Mouse (Mus musculus) heart, embryonic 11.5 days (tissue): ENCODE measurements around the gene Mdm2. TPM values are rescaled to one million over a fixed set of nuclear protein-coding genes. Genes with fewer than 3 reads are reported as not detected.

Source experiments
- ATAC-seq: fragments of 200-750 bp; cut with Nextera tagmentation; replicated peaks from 2 replicates; pipeline ENCODE4 v1.8.0; 2017; ENCODE audit warnings: moderate library complexity; ENCODE audit not compliant: insufficient number of reproducible peaks, low FRiP score, low TSS enrichment
- H3K27ac ChIP-seq: fragments of 300-500 bp; sonication (generic); 2 replicates; pipeline ENCODE4 v1.5.1; 2014; ENCODE audit warnings: mild to moderate bottlenecking, low read depth, low read length
- H3K27me3 ChIP-seq: fragments of 300-500 bp; sonication (generic); 2 replicates; pipeline ENCODE4 v1.6.1; 2014; ENCODE audit warnings: mild to moderate bottlenecking, low read length, mixed read lengths; ENCODE audit not compliant: control insufficient read depth, insufficient read depth
- H3K36me3 ChIP-seq: fragments of 300-500 bp; sonication (generic); 2 replicates; pipeline ENCODE4 v1.6.1; 2014; ENCODE audit warnings: mild to moderate bottlenecking, low read length, moderate library complexity, mixed read lengths; ENCODE audit not compliant: control insufficient read depth, insufficient read depth
- H3K4me1 ChIP-seq: fragments of 300-500 bp; sonication (generic); 2 replicates; pipeline ENCODE4 v1.6.1; 2014; ENCODE audit warnings: low read length; ENCODE audit not compliant: control insufficient read depth, insufficient read depth
- H3K4me2 ChIP-seq: fragments of 300-500 bp; sonication (generic); 2 replicates; pipeline ENCODE4 v1.6.1; 2014; ENCODE audit warnings: mild to moderate bottlenecking, moderate library complexity
- H3K4me3 ChIP-seq: fragments of 300-500 bp; sonication (generic); 2 replicates; pipeline ENCODE4 v1.5.1; 2014; ENCODE audit warnings: low read depth, low read length
- H3K9ac ChIP-seq: fragments of 300-500 bp; sonication (generic); 2 replicates; pipeline ENCODE4 v1.6.1; 2014; ENCODE audit warnings: mild to moderate bottlenecking, low read depth, low read length, moderate library complexity
- H3K9me3 ChIP-seq: fragments of 300-500 bp; sonication (generic); replicated peaks from 2 replicates; pipeline ENCODE4 v1.6.1; 2016; ENCODE audit warnings: low read length; ENCODE audit not compliant: control insufficient read depth
- WGBS: fragments of 180-500 bp; shearing (Covaris S2); extraction: QIAGEN DNeasy Blood & Tissue Kit; methylation state at CpG from one replicate; pipeline ENCODE4 v1.1.7; 2014; ENCODE audit not compliant: insufficient replicate concordance; 5-methylcytosine and 5-hydroxymethylcytosine counted together
- polyA plus RNA-seq: library from polyadenylated mRNA; unstranded; fragments of >200 nt; fragmentation: Nextera tagmentation; extraction: Ambion mirVana; gene quantifications from 2 replicates; pipeline ENCODE4 v1.2.1, GENCODE M21; 2014

The Mdm2 gene
- polyA plus RNA-seq, 1 experiment from 2014 or later = 62.2 TPM

- H3K27ac ChIP-seq = no peak overlapping the region
- no peaks in the 10 kb centered on the region for H3K9me3 ChIP-seq
- H3K36me3 ChIP-seq = peaks cover 20% of the 10 kb centered on the region
- no peaks in the 10 kb centered on the region for H3K4me1 ChIP-seq
- no peak for ATAC-seq
- H3K9ac ChIP-seq = no peak overlapping the region
- WGBS = 85% methylated on average over 7 of the region's 7 CpGs
- H3K27me3 ChIP-seq = no peaks in the 10 kb centered on the region
- no peak overlapping the region for H3K4me3 ChIP-seq
- H3K4me2 ChIP-seq = no peak overlapping the region
Measured at GRCm38 (mm10) chr10:117687577-117687976, 23.0 kb downstream of the Mdm2 start.

- ATAC-seq = no peak
Measured at GRCm38 (mm10) chr10:117687018-117687417, 23.5 kb downstream of the Mdm2 start.

GRCm38 (mm10) chr10:117685849-117686591 is 24.5 kb downstream of the Mdm2 start:
- H3K4me1 ChIP-seq = no peaks in the 10 kb centered on the region
- H3K27me3 ChIP-seq = no peaks in the 10 kb centered on the region
- no peak for ATAC-seq
- H3K4me2 ChIP-seq = no peak overlapping the region
- H3K9me3 ChIP-seq = no peaks in the 10 kb centered on the region
- no peak overlapping the region for H3K4me3 ChIP-seq
- H3K27ac ChIP-seq = no peak overlapping the region
- WGBS = 89% methylated on average over 13 of the region's 13 CpGs
- H3K36me3 ChIP-seq = peaks cover 12% of the 10 kb centered on the region
- no peak overlapping the region for H3K9ac ChIP-seq

More at GRCm38 (mm10) chr10:117687018-117687417, 23.5 kb downstream of the Mdm2 start:
- Histone ChIP-seq H3K27ac (no peak overlapping the region), H3K36me3 (peaks cover 14% of the 10 kb centered on the region), H3K4me1 (no peaks in the 10 kb centered on the region), H3K9ac (no peak overlapping the region), H3K27me3 (no peaks in the 10 kb centered on the region), H3K9me3 (no peaks in the 10 kb centered on the region), H3K4me2 (no peak overlapping the region), H3K4me3 (no peak overlapping the region)
- WGBS = 78% methylated on average over 3 of the region's 3 CpGs

GRCm38 (mm10) chr10:117685171-117685848 is 25.2 kb downstream of the Mdm2 start:
- Histone ChIP-seq H3K36me3 (peaks cover 8% of the 10 kb centered on the region), H3K27ac (no peak overlapping the region), H3K9ac (no peak overlapping the region), H3K27me3 (no peaks in the 10 kb centered on the region), H3K4me2 (no peak overlapping the region), H3K4me3 (no peak overlapping the region), H3K4me1 (no peaks in the 10 kb centered on the region), H3K9me3 (no peaks in the 10 kb centered on the region)
- WGBS = 85% methylated on average over 15 of the region's 15 CpGs
- ATAC-seq = no peak

- Histone ChIP-seq H3K4me1 (no peaks in the 10 kb centered on the region), H3K36me3 (0 out of 2 replicates have a peak, but pooled peaks cover 4% of the 10 kb centered on the region), H3K9ac (no peak overlapping the region), H3K9me3 (no peaks in the 10 kb centered on the region), H3K4me3 (no peak overlapping the region), H3K27me3 (no peaks in the 10 kb centered on the region), H3K27ac (no peak overlapping the region), H3K4me2 (no peak overlapping the region)
- no peak for ATAC-seq
- 83% methylated on average over 19 of the region's 19 CpGs for WGBS
Measured at GRCm38 (mm10) chr10:117684298-117685170, 26.0 kb downstream of the Mdm2 start.

- Histone ChIP-seq H3K27me3 (no peaks in the 10 kb centered on the region), H3K36me3 (no peaks in the 10 kb centered on the region), H3K4me3 (no peak overlapping the region), H3K9ac (no peak overlapping the region), H3K4me2 (no peak overlapping the region), H3K4me1 (no peaks in the 10 kb centered on the region), H3K27ac (no peak overlapping the region), H3K9me3 (no peaks in the 10 kb centered on the region)
- no peak for ATAC-seq
- WGBS = 83% methylated on average over 9 of the region's 9 CpGs
Measured at GRCm38 (mm10) chr10:117683734-117684037, 26.9 kb downstream of the Mdm2 start.

- H3K4me1 ChIP-seq = no peaks in the 10 kb centered on the region
- WGBS = 71% methylated on average over 30 of the region's 30 CpGs
- ATAC-seq = no peak
Measured at GRCm38 (mm10) chr10:117682858-117683733, 27.5 kb downstream of the Mdm2 start.

More at GRCm38 (mm10) chr10:117682858-117683733, 27.5 kb downstream of the Mdm2 start:
- H3K36me3 ChIP-seq = no peaks in the 10 kb centered on the region
- H3K4me2 ChIP-seq = no peak overlapping the region
- no peaks in the 10 kb centered on the region for H3K9me3 ChIP-seq
- H3K9ac ChIP-seq = no peak overlapping the region
- no peaks in the 10 kb centered on the region for H3K27me3 ChIP-seq
- H3K27ac ChIP-seq = no peak overlapping the region
- H3K4me3 ChIP-seq = no peak overlapping the region
